Comparison of ENCODE assay signal across 27 mouse cellular contexts in genomic region chr1:68933330-68934065, GRCm38 (mm10).
DNase-seq lines count a peak whose midpoint lies in the region; ATAC-seq and TF ChIP-seq lines count a peak whose summit lies in the region.
"Had no signal": no experiment of that assay in that cellular context is flagged by ENCODE, and none has a peak within 500 bp of the region (broad histone marks: within the 10 kb centered on the region; RNA-seq: fewer than 3 reads in every experiment).

No protein-coding gene starts in this region.

- WGBS in heart, embryonic 12.5 days = 61% methylated on average over 3 of the region's 3 CpGs

- H3K4me3 ChIP-seq in heart, embryonic 12.5 days = no peak overlapping the region
- H3K4me3 ChIP-seq: forebrain, embryonic 13.5 days; limb, embryonic 10.5 days; limb, embryonic 15.5 days; liver, embryonic 13.5 days; megakaryocyte, embryonic 14.5 days; midbrain, embryonic 13.5 days; neural tube, embryonic 15.5 days; stomach, embryonic 15.5 days had no signal

- TF ChIP-seq CTCF in brain, embryonic 14.5 days (IDR thresholded peaks at IDR 0.05; ENCODE audit: borderline replicate concordance, extremely low read depth, insufficient read depth, insufficient read length) = no peak

- ATAC-seq in heart, embryonic 12.5 days (ENCODE audit: insufficient number of reproducible peaks, low FRiP score) = no peak
- no peak for ATAC-seq in erythroid progenitor cell, adult 5-6 weeks (replicated peaks; ENCODE audit: low FRiP score, poor library complexity, severe bottlenecking)
- ATAC-seq: forebrain, embryonic 13.5 days; hindbrain, embryonic 16.5 days; lung, postnatal 0 days; midbrain, embryonic 13.5 days had no signal

- no peaks in the 10 kb centered on the region for H3K27me3 ChIP-seq in heart, embryonic 12.5 days (replicated peaks)
- H3K27me3 ChIP-seq: forebrain, embryonic 13.5 days; limb, embryonic 15.5 days; liver, embryonic 13.5 days; megakaryocyte, embryonic 14.5 days; midbrain, embryonic 13.5 days; neural tube, embryonic 15.5 days; stomach, embryonic 15.5 days had no signal

- no peaks in the 10 kb centered on the region for H3K36me3 ChIP-seq in heart, embryonic 12.5 days
- H3K36me3 ChIP-seq: limb, embryonic 10.5 days; limb, embryonic 15.5 days; liver, embryonic 13.5 days; midbrain, embryonic 13.5 days; neural tube, embryonic 15.5 days; stomach, embryonic 15.5 days had no signal

- H3K9me3 ChIP-seq in heart, embryonic 12.5 days (replicated peaks) = no peaks in the 10 kb centered on the region
- H3K9me3 ChIP-seq: forebrain, embryonic 13.5 days; limb, embryonic 10.5 days; limb, embryonic 15.5 days; liver, embryonic 13.5 days; megakaryocyte, embryonic 14.5 days; midbrain, embryonic 13.5 days; neural tube, embryonic 15.5 days; stomach, embryonic 15.5 days had no signal

- TF ChIP-seq POLR2A in brain, embryonic 14.5 days (IDR thresholded peaks at IDR 0.05; ENCODE audit: borderline replicate concordance, extremely low read depth, insufficient read depth, insufficient read length, poor library complexity, severe bottlenecking) = no peak

- peaks cover 23% of the 10 kb centered on the region for H3K4me1 ChIP-seq in heart, embryonic 12.5 days (replicated peaks)
- H3K4me1 ChIP-seq: forebrain, embryonic 13.5 days; limb, embryonic 10.5 days; limb, embryonic 15.5 days; liver, embryonic 13.5 days; megakaryocyte, embryonic 14.5 days; midbrain, embryonic 13.5 days; neural tube, embryonic 15.5 days; stomach, embryonic 15.5 days had no signal

- intact Hi-C loops in heart, postnatal 14 days (cut with DNase I) = no loop called here

- no peak for DNase-seq in heart, postnatal 14 days
- peak; percentile 72 for DNase-seq in brain, adult 2 months (ENCODE audit: low read depth, low spot score)
- DNase-seq in brain, embryonic 14.5 days (ENCODE audit: low read depth) = peak; percentile 27
- DNase-seq in cerebellum, postnatal 14 days = peak; percentile 57 to 71
- DNase-seq in thymus, adult 18-20 months = no peak
- DNase-seq: adrenal gland, adult 2 months; B cell, adult 2 months; gastrocnemius, postnatal 14 days; kidney, adult 8-10 months; kidney, postnatal 4 days; liver, embryonic 13.5 days; lung, adult 18-20 months; lung, postnatal 4 days; right cerebral cortex, postnatal 25 days; thymus, postnatal 14 days had no signal

- H3K4me2 ChIP-seq in heart, embryonic 12.5 days = no peak overlapping the region
- H3K4me2 ChIP-seq: forebrain, embryonic 13.5 days; limb, embryonic 15.5 days; liver, embryonic 13.5 days; midbrain, embryonic 13.5 days; neural tube, embryonic 15.5 days; stomach, embryonic 15.5 days had no signal

- no peak overlapping the region for H3K9ac ChIP-seq in heart, embryonic 12.5 days
- H3K9ac ChIP-seq: forebrain, embryonic 13.5 days; limb, embryonic 15.5 days; liver, embryonic 13.5 days; midbrain, embryonic 13.5 days; neural tube, embryonic 15.5 days; stomach, embryonic 15.5 days had no signal

- peak overlapping the region; percentile 38 for H3K27ac ChIP-seq in heart, embryonic 12.5 days (ENCODE audit: poor library complexity, severe bottlenecking)
- H3K27ac ChIP-seq: forebrain, embryonic 13.5 days; kidney, postnatal 0 days; limb, embryonic 10.5 days; limb, embryonic 15.5 days; liver, embryonic 13.5 days; midbrain, embryonic 13.5 days; neural tube, embryonic 15.5 days; stomach, embryonic 15.5 days had no signal

Comparison
In these comparisons a context has a peak if more than half of its experiments do, and no peak if none do; other contexts are left out.
1. DNase-seq: peak in brain, adult 2 months (single experiment), brain, embryonic 14.5 days (single experiment) and cerebellum, postnatal 14 days (2 of 2); none in heart, postnatal 14 days (0 of 2) and thymus, adult 18-20 months (0 of 2).